Mouse (Mus musculus) CD4-positive naive resting alpha-beta T cell, adult 57 days (primary cell): ENCODE results near the gene Gypa. TPM values are rescaled to one million over a fixed set of nuclear protein-coding genes. Genes with fewer than 3 reads are reported as not detected.

ENCODE experiments used
- total RNA-seq: library from RNA; stranded (reverse); gene quantifications from one replicate; pipeline ENCODE4 v1.2.4, GENCODE M21; 2023

Gypa gene
- total RNA-seq = 0.30 TPM

GRCm38 (mm10) chr8:80493523-80494345 lies at the start of gene Gypa:
TSS of gene Gypa (plus strand) at chr8:80493781.

Other genes with a start within 250 kb of the Gypa start
- not detected for gene Frem3, start 117.3 kb downstream of the Gypa start, total RNA-seq
- 176 TPM for gene Smarca5, start 245.7 kb downstream of the Gypa start, total RNA-seq